ENCODE assay signal across 17 mouse cellular contexts in the genomic region with DNA sequence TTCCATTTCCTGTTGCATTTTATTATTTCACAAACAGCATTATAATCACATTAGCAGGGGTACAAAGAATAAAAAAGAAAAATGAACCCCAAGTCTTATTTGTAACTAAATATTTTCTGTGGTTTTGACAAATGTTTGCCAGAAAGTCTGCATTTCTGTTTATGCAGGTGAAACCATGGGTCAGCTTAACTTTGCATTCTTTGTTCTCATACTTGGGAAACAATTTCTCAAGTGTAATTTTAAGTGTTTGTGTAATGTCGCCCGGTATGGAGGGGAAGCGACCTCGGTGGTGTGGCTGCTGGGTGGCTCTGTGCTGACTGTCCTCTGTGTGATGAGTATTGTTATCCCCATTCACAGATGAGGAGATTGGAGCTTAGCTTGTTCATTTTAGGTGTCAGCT.
"Had no signal": no experiment of that assay in that cellular context is flagged by ENCODE, and none has a peak within 500 bp of the region (broad histone marks: within the 10 kb centered on the region; RNA-seq: fewer than 3 reads in every experiment).

No protein-coding gene starts in this region.

- H3K36me3 ChIP-seq: liver, embryonic 12.5 days; liver, embryonic 15.5 days; midbrain, embryonic 10.5 days; midbrain, embryonic 13.5 days; stomach, embryonic 15.5 days had no signal

- H3K4me3 ChIP-seq: layer of hippocampus, adult 2 months; limb, embryonic 10.5 days; limb, embryonic 13.5 days; liver, embryonic 12.5 days; liver, embryonic 15.5 days; megakaryocyte, embryonic 14.5 days; midbrain, embryonic 10.5 days; midbrain, embryonic 13.5 days; stomach, embryonic 15.5 days had no signal

- H3K27me3 ChIP-seq: limb, embryonic 13.5 days; liver, embryonic 12.5 days; liver, embryonic 15.5 days; megakaryocyte, embryonic 14.5 days; midbrain, embryonic 13.5 days; stomach, embryonic 15.5 days had no signal

- DNase-seq: kidney, adult 2 months; kidney, postnatal 25 days; layer of hippocampus, adult 9-11 months; liver; lung, postnatal 14 days; thymus, postnatal 25 days had no signal

- H3K9me3 ChIP-seq: limb, embryonic 10.5 days; limb, embryonic 13.5 days; liver, embryonic 12.5 days; liver, embryonic 15.5 days; megakaryocyte, embryonic 14.5 days; midbrain, embryonic 10.5 days; midbrain, embryonic 13.5 days; stomach, embryonic 15.5 days had no signal

- ATAC-seq: intestine, postnatal 0 days; liver, embryonic 12.5 days; midbrain, embryonic 13.5 days; midbrain, embryonic 16.5 days had no signal

- H3K4me2 ChIP-seq: limb, embryonic 13.5 days; liver, embryonic 12.5 days; liver, embryonic 15.5 days; midbrain, embryonic 13.5 days; stomach, embryonic 15.5 days had no signal

- H3K9ac ChIP-seq: limb, embryonic 13.5 days; liver, embryonic 12.5 days; liver, embryonic 15.5 days; midbrain, embryonic 13.5 days; stomach, embryonic 15.5 days had no signal

- H3K27ac ChIP-seq: layer of hippocampus, adult 2 months; limb, embryonic 10.5 days; liver, embryonic 12.5 days; liver, embryonic 15.5 days; midbrain, embryonic 10.5 days; midbrain, embryonic 13.5 days; stomach, embryonic 15.5 days had no signal

- H3K4me1 ChIP-seq: midbrain, embryonic 10.5 days; midbrain, embryonic 13.5 days had no signal
